Mouse (Mus musculus) testis, adult 2 months (tissue): ENCODE measurements around the gene Gm10643. TPM values are rescaled to one million over a fixed set of nuclear protein-coding genes. Genes with fewer than 3 reads are reported as not detected.

Experiments
- H3K27ac ChIP-seq: fragments of 200-500 bp; 2 replicates; pipeline ENCODE4 v1.5.1; 2012; ENCODE audit warnings: low read depth, low read length; ENCODE audit not compliant: control insufficient read depth, insufficient read depth
- H3K27me3 ChIP-seq: fragments of 200-500 bp; 2 replicates; pipeline ENCODE4 v1.6.1; 2012; ENCODE audit warnings: mild to moderate bottlenecking, low read length, moderate library complexity; ENCODE audit not compliant: control insufficient read depth, insufficient read depth
- H3K36me3 ChIP-seq: fragments of 200-500 bp; 2 replicates; pipeline ENCODE4 v1.6.1; 2012; ENCODE audit warnings: mild to moderate bottlenecking, low read length; ENCODE audit not compliant: control insufficient read depth, insufficient read depth
- H3K4me1 ChIP-seq: fragments of 200-500 bp; 2 replicates; pipeline ENCODE4 v1.6.1; 2012; ENCODE audit warnings: low read length; ENCODE audit not compliant: control insufficient read depth, insufficient read depth
- H3K4me3 ChIP-seq: fragments of 200-500 bp; 2 replicates; pipeline ENCODE4 v1.5.1; 2012; ENCODE audit warnings: low read depth, mild to moderate bottlenecking, low read length, moderate library complexity, mixed read lengths; ENCODE audit not compliant: control insufficient read depth
- CTCF ChIP-seq: fragments of 200-500 bp; IDR thresholded peaks from 2 replicates; pipeline ENCODE4 v1.5.1; 2012; ENCODE audit warnings: low read depth, mild to moderate bottlenecking, inconsistent platforms, low read length, moderate library complexity; ENCODE audit not compliant: control insufficient read depth, insufficient read depth, insufficient replicate concordance
- POLR2A ChIP-seq: fragments of 200-500 bp; IDR thresholded peaks from 2 replicates; pipeline ENCODE4 v1.6.1; 2012; ENCODE audit warnings: low read depth, mild to moderate bottlenecking, inconsistent platforms, low read length, moderate library complexity; ENCODE audit not compliant: control insufficient read depth
- polyA plus RNA-seq: library from polyadenylated mRNA; depleted of rRNA; stranded (reverse); fragments of >200 nt; gene quantifications from 2 replicates; pipeline ENCODE4 v1.2.3, GENCODE M21; 2012

Gm10643 gene
- polyA plus RNA-seq, 1 experiment, result 6.3 TPM

- no peaks in the 10 kb centered on the region for H3K27me3 ChIP-seq
- no peak overlapping the region for H3K27ac ChIP-seq
- peak overlapping the region; percentile 22; the same call in 1 of the 2 replicates for H3K4me3 ChIP-seq
- no peak for TF ChIP-seq POLR2A
- TF ChIP-seq CTCF, result no peak
- peaks cover 33% of the 10 kb centered on the region for H3K4me1 ChIP-seq
- H3K36me3 ChIP-seq, result no peaks in the 10 kb centered on the region
These were observed 4.8 kb upstream of the Gm10643 start for GRCm38 (mm10) chr8:84069750-84070149.

GRCm38 (mm10) chr8:84069169-84069568 is 4.2 kb upstream of the Gm10643 start:
- TF ChIP-seq POLR2A, result no peak
- TF ChIP-seq CTCF, result no peak
- H3K27ac ChIP-seq, result no peak overlapping the region
- H3K4me1 ChIP-seq, result peaks cover 33% of the 10 kb centered on the region
- H3K36me3 ChIP-seq, result no peaks in the 10 kb centered on the region
- peak overlapping the region; percentile 77 for H3K4me3 ChIP-seq
- no peaks in the 10 kb centered on the region for H3K27me3 ChIP-seq

- Histone ChIP-seq H3K27me3 (no peaks in the 10 kb centered on the region), H3K27ac (no peak overlapping the region), H3K4me1 (peaks cover 33% of the 10 kb centered on the region), H3K36me3 (no peaks in the 10 kb centered on the region), H3K4me3 (peak overlapping the region; percentile 77)
- no peak for TF ChIP-seq CTCF
- no peak for TF ChIP-seq POLR2A
These were observed 3.5 kb upstream of the Gm10643 start for GRCm38 (mm10) chr8:84068316-84069035.

GRCm38 (mm10) chr8:84067911-84068310 is 3.0 kb upstream of the Gm10643 start:
- Histone ChIP-seq H3K27ac (no peak overlapping the region), H3K36me3 (no peaks in the 10 kb centered on the region), H3K4me3 (peak overlapping the region; percentile 77), H3K27me3 (no peaks in the 10 kb centered on the region), H3K4me1 (peaks cover 33% of the 10 kb centered on the region)
- TF ChIP-seq CTCF (no peak), POLR2A (no peak)

- no peaks in the 10 kb centered on the region for H3K27me3 ChIP-seq
- H3K36me3 ChIP-seq, result no peaks in the 10 kb centered on the region
- peaks cover 29% of the 10 kb centered on the region for H3K4me1 ChIP-seq
- H3K4me3 ChIP-seq, result peak overlapping the region; percentile 77
- peak overlapping the region; percentile 77 for H3K27ac ChIP-seq
- TF ChIP-seq CTCF (no peak), POLR2A (no peak)
These were observed 2.2 kb upstream of the Gm10643 start for GRCm38 (mm10) chr8:84067047-84067573.

- Histone ChIP-seq H3K27ac (peak within 1 kb of the TSS; percentile 86), H3K4me1 (peaks cover 22% of the 10 kb centered on the region), H3K27me3 (no peaks in the 10 kb centered on the region), H3K4me3 (peak within 1 kb of the TSS; percentile 77), H3K36me3 (no peaks in the 10 kb centered on the region)
- peak; percentile 71; the same call in 1 of the 2 replicates for TF ChIP-seq POLR2A
- TF ChIP-seq CTCF, result no peak
These were observed 1.5 kb upstream of the Gm10643 start, which contains the start of gene Rfx1 for GRCm38 (mm10) chr8:84066291-84066930. Rfx1 (plus strand) TSS chr8:84066834.

- H3K27me3 ChIP-seq, result no peaks in the 10 kb centered on the region
- TF ChIP-seq POLR2A, result no peak
- TF ChIP-seq CTCF, result no peak
- no peaks in the 10 kb centered on the region for H3K36me3 ChIP-seq
- H3K27ac ChIP-seq, result peak overlapping the region; percentile 86
- H3K4me3 ChIP-seq, result peak overlapping the region; percentile 77
- peaks cover 17% of the 10 kb centered on the region for H3K4me1 ChIP-seq
These were observed 628 bp upstream of the Gm10643 start for GRCm38 (mm10) chr8:84065457-84066072.
